Mouse (Mus musculus) kidney, adult 2 months (tissue): ENCODE data around the gene Creb5. TPM values are rescaled to one million over a fixed set of nuclear protein-coding genes. Genes with fewer than 3 reads are reported as not detected.

Experiments
- DNase-seq: peaks from one replicate; pipeline ENCODE4 v3.0.0; 2021
- H3K27ac ChIP-seq: fragments of 200-500 bp; 2 replicates; pipeline ENCODE4 v1.5.1; 2012; ENCODE audit warnings: low read depth, low read length, control low read depth, inconsistent platforms; ENCODE audit not compliant: insufficient read depth
- H3K27me3 ChIP-seq: fragments of 200-500 bp; replicated peaks from 2 replicates; pipeline ENCODE4 v1.6.1; 2012; ENCODE audit warnings: mild to moderate bottlenecking, moderate library complexity, low read length, inconsistent platforms; ENCODE audit not compliant: control insufficient read depth, insufficient read depth
- H3K36me3 ChIP-seq: fragments of 200-500 bp; 2 replicates; pipeline ENCODE4 v1.6.1; 2012; ENCODE audit warnings: mild to moderate bottlenecking, moderate library complexity, low read length, inconsistent platforms; ENCODE audit not compliant: control insufficient read depth, insufficient read depth
- H3K4me1 ChIP-seq: fragments of 200-500 bp; 2 replicates; pipeline ENCODE4 v1.6.1; 2011; ENCODE audit warnings: low read length; ENCODE audit not compliant: control insufficient read depth, insufficient read depth
- H3K4me3 ChIP-seq: fragments of 200-500 bp; 2 replicates; pipeline ENCODE4 v1.5.1; 2011; ENCODE audit warnings: mild to moderate bottlenecking, low read depth, low read length, control low read depth; ENCODE audit not compliant: insufficient read depth
- CTCF ChIP-seq: fragments of 200-500 bp; conservative IDR thresholded peaks from 2 replicates; pipeline ENCODE4 v1.5.1; 2011; ENCODE audit warnings: low read depth, mild to moderate bottlenecking, control low read depth, low read length, moderate library complexity, mixed read lengths; ENCODE audit not compliant: insufficient read depth, insufficient read length
- POLR2A ChIP-seq: fragments of 200-500 bp; IDR thresholded peaks from one replicate; pipeline ENCODE4 v1.6.1; 2011; ENCODE audit warnings: low read depth, low read length, control low read depth
- WGBS: fragments of 180-500 bp; shearing (Covaris S2); methylation state at CpG from one replicate; pipeline ENCODE4 v1.1.7; 2018; 5-methylcytosine and 5-hydroxymethylcytosine counted together
- polyA plus RNA-seq: library from polyadenylated mRNA; depleted of rRNA; stranded (reverse); fragments of >200 nt; gene quantifications from 2 replicates; pipeline ENCODE4 v1.2.3, GENCODE M21; 2012

Gene Creb5
- polyA plus RNA-seq, 1 experiment = 0.67 TPM

DNA sequence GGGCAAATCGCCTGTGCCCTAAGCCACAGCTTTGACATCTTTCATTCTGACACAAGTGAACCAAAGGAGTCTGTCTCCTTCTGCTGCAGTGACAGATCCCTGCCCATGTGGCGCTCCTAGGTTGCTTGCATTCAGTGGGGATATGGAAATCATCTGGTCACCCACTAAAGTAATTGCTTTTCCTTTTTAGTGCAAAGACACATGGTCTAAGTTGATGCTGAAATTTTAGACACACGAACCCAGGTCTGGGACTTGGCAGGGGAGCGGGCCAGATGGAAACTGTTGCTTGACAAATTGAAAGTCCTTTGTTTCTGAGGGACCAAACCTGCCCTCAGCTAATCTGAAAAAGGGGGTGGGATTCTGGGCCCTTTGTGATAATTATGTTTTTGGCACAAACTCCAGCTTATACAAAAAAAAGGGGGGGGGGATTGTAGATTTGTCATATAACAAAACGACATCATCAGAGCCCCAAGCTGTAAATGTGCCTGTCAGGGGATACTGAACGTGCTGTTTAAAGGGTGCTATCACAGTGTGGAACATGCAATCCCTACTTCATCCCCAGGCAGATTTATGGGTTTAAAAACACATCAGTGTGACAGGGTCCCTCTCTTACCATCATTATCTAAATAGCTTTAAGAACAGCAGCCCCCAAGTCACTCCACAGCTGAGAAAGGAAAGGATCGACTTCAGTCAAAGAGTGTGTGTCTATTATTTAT, 401.9 kb downstream of the Creb5 start:
- Histone ChIP-seq H3K27ac (no peak overlapping the region), H3K27me3 (no peaks in the 10 kb centered on the region), H3K4me1 (no peaks in the 10 kb centered on the region), H3K36me3 (no peaks in the 10 kb centered on the region), H3K4me3 (no peak overlapping the region)
- WGBS = 66% methylated on average over 7 of the region's 7 CpGs
- no peak for TF ChIP-seq CTCF
- DNase-seq = no peak

DNA sequence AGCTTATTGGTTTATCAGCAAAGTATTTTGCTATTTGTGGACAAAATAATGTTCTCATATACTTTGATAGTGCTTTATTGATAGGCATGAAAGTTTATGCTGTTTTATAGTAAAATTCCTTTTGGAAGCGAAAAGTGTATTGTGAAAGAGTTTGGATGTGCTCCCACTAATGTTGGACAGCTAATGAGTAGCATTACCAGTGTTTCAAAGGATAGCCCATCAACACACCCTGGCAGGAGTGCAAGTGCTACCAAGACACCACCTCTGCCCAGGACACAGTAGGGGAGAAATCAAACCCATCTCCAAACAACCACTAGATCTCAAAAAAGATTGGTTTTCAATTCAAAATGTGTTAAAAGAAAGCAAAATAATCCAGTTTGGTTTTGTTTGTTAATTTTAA, 403.9 kb downstream of the Creb5 start:
- TF ChIP-seq POLR2A (no peak), CTCF (no peak)
- DNase-seq = no peak
- H3K27me3 ChIP-seq = no peaks in the 10 kb centered on the region
- no peaks in the 10 kb centered on the region for H3K4me1 ChIP-seq
- no peaks in the 10 kb centered on the region for H3K36me3 ChIP-seq
- 92% methylated on average over 1 of the region's 1 CpGs for WGBS
- no peak overlapping the region for H3K27ac ChIP-seq
- no peak overlapping the region for H3K4me3 ChIP-seq

- no peak overlapping the region for H3K4me3 ChIP-seq
- H3K27ac ChIP-seq = no peak overlapping the region
- DNase-seq = no peak
- no peaks in the 10 kb centered on the region for H3K36me3 ChIP-seq
- H3K4me1 ChIP-seq = no peaks in the 10 kb centered on the region
- TF ChIP-seq CTCF = no peak
- no peak for TF ChIP-seq POLR2A
- WGBS = 79% methylated on average over 9 of the region's 9 CpGs
- H3K27me3 ChIP-seq = no peaks in the 10 kb centered on the region; the same call in 1 of the 2 replicates
Observed at GRCm38 (mm10) chr6:53695216-53695615, 408.1 kb downstream of the Creb5 start.

DNA sequence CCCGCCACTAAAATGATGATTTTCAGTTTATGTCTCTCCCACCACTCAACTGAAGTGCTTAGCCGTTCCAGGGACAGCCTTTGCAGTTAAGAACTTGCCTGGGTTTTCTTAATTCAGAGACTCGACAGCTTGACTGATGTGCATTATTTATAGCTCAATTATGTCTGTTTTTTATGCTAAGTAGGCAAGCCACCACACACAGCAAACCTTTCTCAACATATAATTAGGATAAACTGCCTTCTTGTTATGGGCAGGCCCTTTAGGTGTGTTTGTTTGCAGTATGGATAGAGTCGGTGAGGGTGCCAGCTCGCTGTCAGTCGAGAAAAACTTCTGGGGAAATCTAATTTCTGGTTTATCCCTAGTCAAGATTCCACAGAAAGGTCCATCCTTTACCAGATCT, 409.4 kb downstream of the Creb5 start:
- no peaks in the 10 kb centered on the region for H3K4me1 ChIP-seq
- TF ChIP-seq CTCF (no peak), POLR2A (no peak)
- no peaks in the 10 kb centered on the region; the same call in 1 of the 2 replicates for H3K27me3 ChIP-seq
- H3K4me3 ChIP-seq = no peak overlapping the region
- no peaks in the 10 kb centered on the region for H3K36me3 ChIP-seq
- no peak overlapping the region for H3K27ac ChIP-seq
- no peak for DNase-seq
- 84% methylated on average over 6 of the region's 6 CpGs for WGBS

GRCm38 (mm10) chr6:53696921-53697320, 409.9 kb downstream of the Creb5 start:
- no peaks in the 10 kb centered on the region; the same call in 1 of the 2 replicates for H3K27me3 ChIP-seq
- TF ChIP-seq CTCF (no peak), POLR2A (no peak)
- H3K36me3 ChIP-seq = no peaks in the 10 kb centered on the region
- DNase-seq = no peak
- H3K4me1 ChIP-seq = no peaks in the 10 kb centered on the region
- no peak overlapping the region for H3K27ac ChIP-seq
- H3K4me3 ChIP-seq = no peak overlapping the region
- WGBS = 88% methylated on average over 6 of the region's 6 CpGs

DNA sequence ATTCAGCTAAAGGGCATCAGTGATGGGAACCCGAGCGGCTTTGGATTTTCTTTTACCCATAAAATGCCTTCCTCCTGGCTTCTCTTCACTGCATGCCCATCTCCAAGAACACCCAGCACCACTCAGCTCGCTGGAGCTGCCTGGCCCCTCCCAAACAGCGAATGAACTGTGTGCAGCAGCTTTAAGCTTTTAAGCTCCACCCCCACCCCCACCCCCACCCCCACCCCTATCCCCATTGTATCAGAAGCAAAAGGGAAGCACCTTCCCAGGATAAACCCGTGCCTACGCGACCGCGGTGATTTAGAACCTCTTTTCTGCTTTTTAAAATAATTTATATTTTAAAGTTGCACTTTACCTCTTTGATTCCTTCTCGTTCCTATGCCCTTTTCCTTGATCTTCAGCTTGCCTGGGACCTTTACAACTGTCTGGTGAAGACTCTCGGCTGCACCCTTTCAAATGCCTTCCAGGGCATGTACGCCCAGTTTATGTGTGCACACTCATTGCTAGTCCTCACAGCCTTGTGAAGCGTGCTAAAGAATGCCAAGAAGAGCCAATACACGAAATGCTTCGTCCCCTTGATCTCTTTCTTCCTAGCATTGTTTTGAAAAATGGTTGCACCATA, 411.2 kb downstream of the Creb5 start:
- WGBS = 29% methylated on average over 15 of the region's 15 CpGs
- no peaks in the 10 kb centered on the region for H3K4me1 ChIP-seq
- no peak overlapping the region for H3K27ac ChIP-seq
- H3K27me3 ChIP-seq = no peaks in the 10 kb centered on the region; the same call in 1 of the 2 replicates
- TF ChIP-seq POLR2A = no peak
- no peak for TF ChIP-seq CTCF
- no peaks in the 10 kb centered on the region for H3K36me3 ChIP-seq
- DNase-seq = no peak
- H3K4me3 ChIP-seq = no peak overlapping the region

GRCm38 (mm10) chr6:53704440-53704839, 417.4 kb downstream of the Creb5 start:
- no peak for TF ChIP-seq CTCF
- no peak for TF ChIP-seq POLR2A
- no peak overlapping the region for H3K27ac ChIP-seq
- H3K27me3 ChIP-seq = no peaks in the 10 kb centered on the region
- WGBS = 31% methylated on average over 2 of the region's 2 CpGs
- H3K4me1 ChIP-seq = no peaks in the 10 kb centered on the region
- no peaks in the 10 kb centered on the region for H3K36me3 ChIP-seq
- H3K4me3 ChIP-seq = no peak overlapping the region
- no peak for DNase-seq
